Mouse (Mus musculus) limb, embryonic 11.5 days (tissue): ENCODE measurements around the gene Isg20. TPM values are rescaled to one million over a fixed set of nuclear protein-coding genes. Genes with fewer than 3 reads are reported as not detected.

Experiments used
- ATAC-seq: fragments of 200-750 bp; cut with Nextera tagmentation; 2 replicates; pipeline ENCODE4 v1.8.0; 2017; ENCODE audit warnings: low read depth; ENCODE audit not compliant: insufficient number of reproducible peaks, low FRiP score, low TSS enrichment
- DNase-seq: peaks from one replicate; pipeline ENCODE4 v3.0.0-alpha.2; 2015; ENCODE audit warnings: low spot score
- H3K27ac ChIP-seq: fragments of 300-500 bp; sonication (generic); replicated peaks from 2 replicates; pipeline ENCODE4 v1.5.1; 2014; ENCODE audit warnings: low read depth, mild to moderate bottlenecking, low read length
- H3K27me3 ChIP-seq: fragments of 300-500 bp; sonication (generic); 2 replicates; pipeline ENCODE4 v1.6.1; 2014; ENCODE audit warnings: mild to moderate bottlenecking, low read length, mixed read lengths; ENCODE audit not compliant: control insufficient read depth, insufficient read depth
- H3K36me3 ChIP-seq: fragments of 300-500 bp; sonication (generic); 2 replicates; pipeline ENCODE4 v1.6.1; 2014; ENCODE audit warnings: mild to moderate bottlenecking, low read length, moderate library complexity, mixed read lengths; ENCODE audit not compliant: control insufficient read depth, insufficient read depth
- H3K4me1 ChIP-seq: fragments of 300-500 bp; sonication (generic); 2 replicates; pipeline ENCODE4 v1.6.1; 2014; ENCODE audit warnings: low read length, mixed read lengths; ENCODE audit not compliant: control insufficient read depth, insufficient read depth
- H3K4me2 ChIP-seq: fragments of 300-500 bp; sonication (generic); 2 replicates; pipeline ENCODE4 v1.6.1; 2014; ENCODE audit warnings: low read depth, mild to moderate bottlenecking, moderate library complexity; ENCODE audit not compliant: severe bottlenecking
- H3K4me3 ChIP-seq: fragments of 300-500 bp; sonication (generic); 2 replicates; pipeline ENCODE4 v1.5.1; 2014; ENCODE audit warnings: low read depth, low read length
- H3K9ac ChIP-seq: fragments of 300-500 bp; sonication (generic); 2 replicates; pipeline ENCODE4 v1.6.1; 2014; ENCODE audit warnings: mild to moderate bottlenecking, low read length
- H3K9me3 ChIP-seq: fragments of 300-500 bp; sonication (generic); 2 replicates; pipeline ENCODE4 v1.6.1; 2016; ENCODE audit warnings: low read length; ENCODE audit not compliant: control insufficient read depth
- WGBS: fragments of 180-500 bp; shearing (Covaris S2); extraction: QIAGEN DNeasy Blood & Tissue Kit; methylation state at CpG from one replicate; pipeline ENCODE4 v1.1.7; 2014; 5-methylcytosine and 5-hydroxymethylcytosine counted together
- microRNA-seq: library from miRNA; unstranded; fragments of <30 nt; microRNA quantifications from one replicate; pipeline ENCODE4, GENCODE M21; 2016
- polyA plus RNA-seq: library from polyadenylated mRNA; unstranded; fragments of >200 nt; fragmentation: Nextera tagmentation; extraction: Ambion mirVana; gene quantifications from 2 replicates; pipeline ENCODE4 v1.2.1, GENCODE M21; 2014

The Isg20 gene
- polyA plus RNA-seq, 1 experiment from 2014 or later: 0.19 TPM

DNA sequence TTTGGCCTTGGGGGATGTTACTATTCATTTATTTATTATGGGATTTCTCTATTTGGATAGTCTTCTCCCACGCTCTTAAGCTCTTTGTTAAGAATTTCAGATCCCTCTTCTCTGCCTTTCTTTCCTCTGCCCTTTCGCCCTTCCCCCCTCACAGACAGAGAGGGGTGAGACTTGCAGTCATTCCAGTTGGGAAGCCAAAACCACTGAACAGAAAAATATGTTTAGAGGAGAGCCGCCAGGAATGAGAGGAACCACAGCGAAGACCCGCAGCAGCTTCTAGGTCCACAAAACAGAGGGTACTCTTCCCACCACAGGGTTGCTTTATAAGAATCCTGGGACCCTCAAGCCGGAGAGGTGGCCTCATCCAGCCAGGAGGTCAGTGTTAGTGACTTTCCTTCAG, 41.4 kb downstream of the Isg20 start:
- Histone ChIP-seq H3K9ac (no peak overlapping the region), H3K27me3 (no peaks in the 10 kb centered on the region), H3K4me3 (no peak overlapping the region), H3K4me2 (no peak overlapping the region), H3K4me1 (peaks cover 9% of the 10 kb centered on the region), H3K9me3 (no peaks in the 10 kb centered on the region), H3K27ac (no peak overlapping the region), H3K36me3 (no peaks in the 10 kb centered on the region)
- WGBS: 89% methylated on average over 6 of the region's 6 CpGs
- no peak for ATAC-seq
- no peak for DNase-seq

- H3K27me3 ChIP-seq: no peaks in the 10 kb centered on the region
- no peaks in the 10 kb centered on the region for H3K9me3 ChIP-seq
- no peak for DNase-seq
- ATAC-seq: no peak
- peaks cover 9% of the 10 kb centered on the region for H3K4me1 ChIP-seq
- H3K4me2 ChIP-seq: no peak overlapping the region
- no peak overlapping the region for H3K27ac ChIP-seq
- no peak overlapping the region for H3K9ac ChIP-seq
- H3K36me3 ChIP-seq: no peaks in the 10 kb centered on the region
- 90% methylated on average over 6 of the region's 6 CpGs for WGBS
- H3K4me3 ChIP-seq: no peak overlapping the region
Observed at GRCm38 (mm10) chr7:78955086-78955485, 41.9 kb downstream of the Isg20 start.

- H3K36me3 ChIP-seq: no peaks in the 10 kb centered on the region
- ATAC-seq (no peak), DNase-seq (no peak)
- H3K9me3 ChIP-seq: no peaks in the 10 kb centered on the region
- WGBS: 57% methylated on average over 6 of the region's 6 CpGs
- no peak overlapping the region for H3K4me2 ChIP-seq
- H3K27me3 ChIP-seq: no peaks in the 10 kb centered on the region
- H3K27ac ChIP-seq: no peak overlapping the region
- H3K4me1 ChIP-seq: peaks cover 9% of the 10 kb centered on the region
- no peak overlapping the region for H3K4me3 ChIP-seq
- no peak overlapping the region for H3K9ac ChIP-seq
Observed at GRCm38 (mm10) chr7:78958499-78959073, 45.4 kb downstream of the Isg20 start.

DNA sequence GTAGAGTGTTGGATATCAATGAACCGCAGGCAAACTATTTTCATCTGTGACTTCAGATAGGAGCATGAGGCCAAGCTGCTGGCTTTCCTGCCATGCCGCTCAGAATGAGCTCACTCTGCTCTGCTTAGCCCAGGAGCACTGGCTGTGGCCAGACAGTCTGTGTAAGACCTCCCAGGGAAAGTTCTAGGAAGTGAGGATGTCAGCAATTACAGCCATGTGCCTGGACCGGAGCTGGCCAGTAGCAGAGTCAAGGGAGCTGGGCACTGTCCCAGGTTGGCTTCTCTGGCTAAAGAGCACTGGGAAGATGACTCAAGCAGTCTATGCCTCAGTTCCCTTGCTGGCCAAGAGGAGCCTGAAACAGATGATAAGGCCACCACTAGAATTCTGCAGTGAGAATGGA, 50.7 kb downstream of the Isg20 start:
- Histone ChIP-seq H3K4me3 (no peak overlapping the region), H3K9ac (no peak overlapping the region), H3K27me3 (no peaks in the 10 kb centered on the region), H3K27ac (no peak overlapping the region), H3K4me2 (no peak overlapping the region), H3K36me3 (no peaks in the 10 kb centered on the region), H3K4me1 (no peaks in the 10 kb centered on the region), H3K9me3 (no peaks in the 10 kb centered on the region)
- DNase-seq (no peak), ATAC-seq (no peak)
- WGBS: 86% methylated on average over 3 of the region's 3 CpGs

Small RNA genes within 50 kb of the gene (microRNA-seq; reads per million reads assigned to microRNA genes)
- 9.8 reads per million, percentile 20 among the genes with 10 or more reads in this experiment for gene Mir7-2

Other genes starting within 250 kb of the Isg20 start
- gene Ntrk3, start 175.4 kb upstream of the Isg20 start, polyA plus RNA-seq: 0.16 and 0.28 TPM in 2 replicates
- 84.7 and 93.2 TPM in 2 replicates for gene Mrps11, start 130.3 kb upstream of the Isg20 start, polyA plus RNA-seq
- 78.7 and 80.3 TPM in 2 replicates for gene Mrpl46, start 129.9 kb upstream of the Isg20 start, polyA plus RNA-seq
- 23.5 TPM in 2 replicates for gene Det1, start 66.2 kb upstream of the Isg20 start, polyA plus RNA-seq
- 36.9 and 41.0 TPM in 2 replicates for gene Aen, start 17.6 kb upstream of the Isg20 start, polyA plus RNA-seq
- 0.81 and 1.2 TPM in 2 replicates for gene Acan, start 140.1 kb downstream of the Isg20 start, polyA plus RNA-seq
- gene Hapln3, start 217.6 kb downstream of the Isg20 start, polyA plus RNA-seq: 1.1 TPM in 2 replicates
- gene Mfge8, start 235.6 kb downstream of the Isg20 start, polyA plus RNA-seq: 154 and 157 TPM in 2 replicates